Mouse (Mus musculus) cerebellum, adult 18-20 months (tissue): ENCODE results near the gene Tas2r134.

Source experiments
- DNase-seq, 2 experiments: peaks; one replicate each; pipeline ENCODE4 v3.0.0; 2021

The Tas2r134 gene

DNA sequence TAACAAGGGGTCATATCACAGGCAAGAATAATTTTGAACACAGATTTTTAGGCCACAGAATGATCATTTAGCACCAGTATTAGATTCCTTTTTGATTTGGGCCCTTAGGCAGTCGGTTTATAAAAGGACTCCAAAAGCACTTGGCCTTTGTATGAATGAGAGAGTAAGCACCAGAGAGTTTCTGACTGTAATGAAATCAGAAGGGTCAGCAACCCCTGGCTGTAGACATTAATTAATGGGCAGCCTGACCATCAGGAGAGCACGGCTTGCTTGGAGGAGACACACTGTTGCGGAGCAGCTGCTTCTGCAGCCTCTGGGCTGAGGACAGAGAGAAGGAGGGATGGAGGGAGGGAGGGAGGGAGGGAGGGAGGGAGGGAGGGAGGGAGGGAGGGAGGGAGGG lies 30.4 kb downstream of the Tas2r134 start:
- no peak for DNase-seq

DNA sequence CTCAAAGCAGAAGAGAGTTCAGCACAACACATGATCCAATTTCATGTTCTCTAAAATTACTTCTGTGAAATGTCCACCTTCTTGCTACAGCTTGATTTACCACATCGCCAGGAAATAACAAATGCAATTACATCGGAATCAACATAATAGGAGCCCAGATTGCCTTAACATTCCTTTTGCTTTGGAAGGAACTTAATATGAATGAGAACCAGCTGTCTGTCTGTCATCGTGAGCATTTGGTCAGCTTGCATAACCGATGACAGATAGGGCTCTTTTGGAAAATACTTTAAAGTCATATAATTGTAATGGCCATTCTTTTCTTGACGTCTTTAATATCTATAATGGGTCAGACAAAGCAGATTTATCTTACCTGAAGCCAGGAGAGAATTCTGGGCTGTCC lies 31.0 kb downstream of the Tas2r134 start:
- DNase-seq = no peak

DNA sequence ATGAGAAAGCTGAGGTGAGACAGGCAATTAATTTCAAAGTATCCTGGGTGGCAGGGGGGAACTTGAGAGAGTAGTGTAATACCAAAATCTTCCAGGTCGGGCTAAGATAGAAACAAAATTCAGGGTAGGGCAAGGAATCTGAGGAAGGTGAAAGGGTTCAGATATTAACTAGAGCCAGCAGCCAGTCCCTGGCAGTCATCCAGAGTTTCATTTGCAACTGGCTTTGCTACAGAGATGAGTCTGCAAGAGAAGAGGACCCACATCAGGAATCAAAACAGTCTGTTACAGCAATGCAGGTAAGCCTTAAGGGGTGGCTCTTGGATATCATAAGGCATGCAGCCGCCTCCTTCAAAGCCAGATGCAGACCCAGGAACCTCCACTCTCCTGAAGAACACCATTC lies 47.0 kb downstream of the Tas2r134 start:
- DNase-seq = no peak
